Comparison of ENCODE assay signal across 10 mouse cellular contexts in genomic region chr8:26689479-26690177, GRCm38 (mm10).
DNase-seq lines count a peak whose midpoint lies in the region; ATAC-seq and TF ChIP-seq lines count a peak whose summit lies in the region.
"Had no signal": no experiment of that assay in that cellular context is flagged by ENCODE, and none has a peak within 500 bp of the region (broad histone marks: within the 10 kb centered on the region; RNA-seq: fewer than 3 reads in every experiment).

No protein-coding gene starts in this region.

- peak; percentile 80 for DNase-seq in kidney, postnatal 0 days (ENCODE audit: low spot score)
- no peak for DNase-seq in kidney, adult 11 months
- peak; percentile 73 for DNase-seq in adipocyte (ENCODE audit: low spot score)
- peak; percentile 70 for DNase-seq in gonadal fat pad, adult 2 months (ENCODE audit: low read depth)
- no peak for DNase-seq in adrenal gland, adult 8-10 months
- no peak for DNase-seq in natural killer cell, adult 2 months (ENCODE audit: low spot score in 2 of 2)
- DNase-seq: left cerebral cortex, postnatal 4 days had no signal

- H3K27me3 ChIP-seq in kidney, postnatal 0 days (ENCODE audit: insufficient read depth, low read length): 0 out of 2 replicates have a peak, but pooled peaks cover 4% of the 10 kb centered on the region
- H3K27me3 ChIP-seq in liver, embryonic 12.5 days (replicated peaks): no peaks in the 10 kb centered on the region

- no peak for TF ChIP-seq CTCF in kidney, postnatal 0 days (IDR thresholded peaks at IDR 0.05; ENCODE audit: low read depth)

- H3K9ac ChIP-seq in kidney, postnatal 0 days (ENCODE audit: low read depth, low read length): no peak overlapping the region
- H3K9ac ChIP-seq in liver, embryonic 12.5 days: no peak overlapping the region
- H3K9ac ChIP-seq: kidney, embryonic 15.5 days had no signal

- H3K9me3 ChIP-seq in kidney, postnatal 0 days (replicated peaks; ENCODE audit: low read length): no peaks in the 10 kb centered on the region
- no peaks in the 10 kb centered on the region for H3K9me3 ChIP-seq in liver, embryonic 12.5 days (replicated peaks)
- H3K9me3 ChIP-seq: kidney, embryonic 15.5 days had no signal

- no peaks in the 10 kb centered on the region for H3K4me1 ChIP-seq in kidney, postnatal 0 days (replicated peaks; ENCODE audit: insufficient read depth, low read length)
- H3K4me1 ChIP-seq in liver, embryonic 12.5 days: no peaks in the 10 kb centered on the region

- H3K36me3 ChIP-seq in kidney, postnatal 0 days (ENCODE audit: insufficient read depth, low read length): no peaks in the 10 kb centered on the region
- no peaks in the 10 kb centered on the region for H3K36me3 ChIP-seq in liver, embryonic 12.5 days
- H3K36me3 ChIP-seq: kidney, embryonic 15.5 days had no signal

- ATAC-seq in kidney, postnatal 0 days (replicated peaks; ENCODE audit: low FRiP score, low read depth): no peak
- peak; percentile 66 for ATAC-seq in megakaryocyte, adult 5-6 weeks (ENCODE audit: poor library complexity, severe bottlenecking)
- no peak for ATAC-seq in liver, embryonic 12.5 days

- no peak overlapping the region for H3K27ac ChIP-seq in kidney, postnatal 0 days
- H3K27ac ChIP-seq in liver, embryonic 12.5 days: no peak overlapping the region
- H3K27ac ChIP-seq: kidney, embryonic 15.5 days had no signal

- H3K4me3 ChIP-seq in kidney, postnatal 0 days (replicated peaks; ENCODE audit: low read depth, low read length): no peak overlapping the region
- H3K4me3 ChIP-seq in liver, embryonic 12.5 days: no peak overlapping the region
- H3K4me3 ChIP-seq: kidney, embryonic 15.5 days had no signal

- WGBS in kidney, postnatal 0 days: 19% methylated on average over 10 of the region's 10 CpGs
- WGBS in liver, embryonic 12.5 days (ENCODE audit: insufficient replicate concordance): 43% methylated on average over 10 of the region's 10 CpGs

- H3K4me2 ChIP-seq in kidney, postnatal 0 days (ENCODE audit: low read length): no peak overlapping the region
- no peak overlapping the region for H3K4me2 ChIP-seq in liver, embryonic 12.5 days
- H3K4me2 ChIP-seq: kidney, embryonic 15.5 days had no signal

Comparison
In these comparisons a context has a peak if more than half of its experiments do, and no peak if none do; other contexts are left out.
1. DNase-seq: peak in kidney, postnatal 0 days (single experiment), adipocyte (single experiment) and gonadal fat pad, adult 2 months (single experiment); none in kidney, adult 11 months (single experiment), adrenal gland, adult 8-10 months (single experiment) and natural killer cell, adult 2 months (0 of 2).